Mouse (Mus musculus): Measurements from ENCODE around the gene Catspere2.

The Catspere2 gene

DNA sequence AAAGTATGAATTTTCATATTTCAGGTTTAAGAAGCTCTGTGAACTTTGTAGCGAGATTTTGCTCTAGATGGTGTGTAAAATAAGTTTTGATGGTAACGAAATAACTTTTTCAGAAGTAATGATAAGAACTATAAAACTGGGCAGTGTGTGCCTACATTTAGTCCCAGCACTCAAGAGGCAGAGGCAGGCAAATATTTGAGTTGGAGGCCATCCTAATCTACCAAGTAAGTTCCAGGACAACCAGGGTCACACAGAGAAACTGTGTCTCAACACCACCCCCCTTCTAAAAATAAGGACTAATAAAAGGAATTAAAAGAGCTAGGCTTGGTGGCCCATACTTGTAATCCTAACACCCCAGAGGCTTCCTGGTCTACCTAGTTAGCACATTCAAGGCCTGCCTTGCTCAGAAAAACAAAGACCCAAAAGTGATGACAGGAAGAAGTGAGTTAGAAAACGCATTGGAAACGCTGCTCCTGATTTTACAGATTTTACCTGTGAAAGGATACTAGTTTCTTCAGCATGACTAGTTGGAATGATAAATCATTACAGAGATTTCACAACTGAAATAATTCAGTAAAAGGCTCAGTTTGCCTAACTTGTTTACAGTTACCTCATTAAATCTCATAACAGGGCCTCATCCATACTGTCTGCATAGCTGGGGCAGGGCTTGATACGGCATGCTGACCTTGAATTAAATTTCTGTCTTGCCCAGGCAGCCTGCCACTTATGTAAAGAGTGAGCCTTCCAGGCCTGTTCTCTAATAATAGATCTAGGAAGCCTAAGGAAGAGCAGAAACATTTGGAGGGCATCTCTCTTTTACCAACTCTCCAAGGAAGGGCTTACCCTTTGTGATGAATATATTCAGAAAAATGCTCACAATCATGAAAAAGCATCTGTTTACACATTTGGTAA is 236.2 kb downstream of the Catspere2 start:
- DNase-seq (ENCODE audit: low spot score), result no peak

Data from c-Kit-positive CD71-positive TER-119-positive erythroid progenitor cells, embryonic 14.5 days (primary cell).